Mouse (Mus musculus) ES-Bruce4 (cell line): ENCODE data around the gene Hectd1.

Experiments used
- CTCF ChIP-seq: IDR thresholded peaks from one replicate; pipeline ENCODE4 v1.8.1; 2011; ENCODE audit warnings: low read depth, low read length
- EP300 ChIP-seq: IDR thresholded peaks from 2 replicates; pipeline ENCODE4 v1.6.1; 2011; ENCODE audit warnings: low read depth, low read length; ENCODE audit not compliant: insufficient read depth
- POLR2A ChIP-seq: IDR thresholded peaks from one replicate; pipeline ENCODE4 v1.8.1; 2011; ENCODE audit warnings: low read length; ENCODE audit not compliant: insufficient read depth

GRCm38 (mm10) chr12:51845261-51845660, 15.9 kb upstream of the Hectd1 start:
- TF ChIP-seq POLR2A = no peak
- no peak for TF ChIP-seq CTCF
- TF ChIP-seq EP300 = 0 out of 2 replicates have a peak, but pooled peaks have one; percentile 40
